Mouse (Mus musculus): Measurements from ENCODE around the gene Fto.

The Fto gene

GRCm38 (mm10) chr8:91706533-91706932, 393.2 kb downstream of the Fto start:
- no peak for DNase-seq

- DNase-seq: no peak
These were observed 395.3 kb downstream of the Fto start for GRCm38 (mm10) chr8:91708661-91709060.

GRCm38 (mm10) chr8:91709768-91710167, 396.4 kb downstream of the Fto start:
- no peak for DNase-seq

- no peak for DNase-seq
These were observed 397.9 kb downstream of the Fto start for GRCm38 (mm10) chr8:91711202-91711601.

GRCm38 (mm10) chr8:91711981-91712598, 398.8 kb downstream of the Fto start:
- no peak for DNase-seq

GRCm38 (mm10) chr8:91712731-91713569, 399.6 kb downstream of the Fto start:
- DNase-seq: no peak

GRCm38 (mm10) chr8:91713677-91714312, 400.5 kb downstream of the Fto start:
- no peak for DNase-seq

- no peak for DNase-seq
These were observed 401.4 kb downstream of the Fto start for GRCm38 (mm10) chr8:91714733-91715132.

- no peak for DNase-seq
These were observed 402.2 kb downstream of the Fto start for GRCm38 (mm10) chr8:91715387-91716085.
